Mouse (Mus musculus): ENCODE data around the gene Lce1a1.
A peak's percentile ranks its signal among the peaks of the same experiment; 100 is the strongest.

Gene Lce1a1

GRCm38 (mm10) chr3:92648207-92648606 is at the start of gene Lce1a1:
TSS of gene Lce1a1 (minus strand) at chr3:92648307.
- no peak for DNase-seq (ENCODE audit: low spot score in 2 of 2)

GRCm38 (mm10) chr3:92694613-92695012 is 46.5 kb upstream of the Lce1a1 start:
- no peak for DNase-seq (ENCODE audit: low spot score in 2 of 2)

- no peak for DNase-seq (ENCODE audit: low spot score in 2 of 2)
Observed at GRCm38 (mm10) chr3:92691688-92692087, 43.6 kb upstream of the Lce1a1 start.

GRCm38 (mm10) chr3:92689154-92689553 is 41.0 kb upstream of the Lce1a1 start:
- DNase-seq (ENCODE audit: low spot score in 2 of 2): peak in 1 of 2 experiments; percentile 4

GRCm38 (mm10) chr3:92687110-92687509 is 39.0 kb upstream of the Lce1a1 start, which contains the start of gene Lce1d:
TSS of gene Lce1d (minus strand) at chr3:92687210.
- DNase-seq (ENCODE audit: low spot score in 2 of 2): no peak

- no peak for DNase-seq (ENCODE audit: low spot score in 2 of 2)
Observed at GRCm38 (mm10) chr3:92678947-92679346, 30.8 kb upstream of the Lce1a1 start, which contains the start of gene Lce1c. TSS of gene Lce1c (plus strand) at chr3:92679247.

- no peak for DNase-seq (ENCODE audit: low spot score in 2 of 2)
Observed at GRCm38 (mm10) chr3:92670215-92670614, 22.1 kb upstream of the Lce1a1 start, which contains the start of gene Lce1a2. TSS of gene Lce1a2 (minus strand) at chr3:92670315.

- no peak for DNase-seq (ENCODE audit: low spot score in 2 of 2)
Observed at GRCm38 (mm10) chr3:92656826-92657225, 8.7 kb upstream of the Lce1a1 start, which contains the start of gene Lce1b. TSS of gene Lce1b (minus strand) at chr3:92656926.

- no peak for DNase-seq (ENCODE audit: low spot score in 2 of 2)
Observed at GRCm38 (mm10) chr3:92639854-92640253, 8.3 kb downstream of the Lce1a1 start.

GRCm38 (mm10) chr3:92638653-92638991 is 9.5 kb downstream of the Lce1a1 start:
- DNase-seq (ENCODE audit: low spot score in 2 of 2): no peak

GRCm38 (mm10) chr3:92637745-92638652 is 10.1 kb downstream of the Lce1a1 start:
- no peak for DNase-seq (ENCODE audit: low spot score in 2 of 2)

- no peak for DNase-seq (ENCODE audit: low spot score in 2 of 2)
Observed at GRCm38 (mm10) chr3:92621560-92621959, 26.5 kb downstream of the Lce1a1 start, which contains the start of gene Lce6a. TSS of gene Lce6a (minus strand) at chr3:92621660.

- no peak for DNase-seq (ENCODE audit: low spot score in 2 of 2)
Observed at GRCm38 (mm10) chr3:92609804-92610203, 38.3 kb downstream of the Lce1a1 start.

GRCm38 (mm10) chr3:92607392-92607791 is 40.7 kb downstream of the Lce1a1 start, which contains the start of gene 2210017I01Rik:
TSS of gene 2210017I01Rik (minus strand) at chr3:92607492.
- DNase-seq (ENCODE audit: low spot score in 2 of 2): no peak

- DNase-seq (ENCODE audit: low spot score in 2 of 2): no peak
Observed at GRCm38 (mm10) chr3:92602169-92602568, 45.9 kb downstream of the Lce1a1 start.

- DNase-seq (ENCODE audit: low spot score in 2 of 2): no peak
Observed at GRCm38 (mm10) chr3:92600456-92600855, 47.7 kb downstream of the Lce1a1 start.

GRCm38 (mm10) chr3:92599973-92600372 is 48.1 kb downstream of the Lce1a1 start:
- DNase-seq (ENCODE audit: low spot score in 2 of 2): no peak

GRCm38 (mm10) chr3:92598429-92598828 is 49.7 kb downstream of the Lce1a1 start:
- DNase-seq (ENCODE audit: low spot score in 2 of 2): no peak
